Mouse (Mus musculus): ENCODE measurements around the gene AC124108.1. TPM values are rescaled to one million over a fixed set of nuclear protein-coding genes. Genes with fewer than 3 reads are reported as not detected.

Gene AC124108.1
- polyA plus RNA-seq, 1 experiment from 2014 or later: 0.69 TPM

GRCm38 (mm10) chr1:132231470-132232274, 40.4 kb downstream of the AC124108.1 start:
- no peak for ATAC-seq (ENCODE audit: borderline replicate concordance, extremely low read depth, low FRiP score, low TSS enrichment)
- Histone ChIP-seq H3K4me3 (no peak overlapping the region), H3K9ac (no peak overlapping the region), H3K36me3 (no peaks in the 10 kb centered on the region), H3K4me2 (no peak overlapping the region), H3K27me3 (peaks cover 8% of the 10 kb centered on the region; the same call in 1 of the 2 replicates), H3K4me1 (no peaks in the 10 kb centered on the region), H3K27ac (no peak overlapping the region), H3K9me3 (no peaks in the 10 kb centered on the region)
- WGBS: 58% methylated on average over 7 of the region's 7 CpGs

GRCm38 (mm10) chr1:132233566-132233965, 42.3 kb downstream of the AC124108.1 start:
- WGBS: 23% methylated on average over 12 of the region's 12 CpGs
- peaks cover 8% of the 10 kb centered on the region; the same call in 1 of the 2 replicates for H3K27me3 ChIP-seq
- no peak for ATAC-seq (ENCODE audit: borderline replicate concordance, extremely low read depth, low FRiP score, low TSS enrichment)

GRCm38 (mm10) chr1:132234757-132235273, 43.6 kb downstream of the AC124108.1 start:
- no peak overlapping the region for H3K4me3 ChIP-seq
- no peak overlapping the region for H3K27ac ChIP-seq
- H3K9ac ChIP-seq: no peak overlapping the region
- H3K4me2 ChIP-seq: no peak overlapping the region
- no peaks in the 10 kb centered on the region for H3K36me3 ChIP-seq
- peaks cover 8% of the 10 kb centered on the region; the same call in 1 of the 2 replicates for H3K27me3 ChIP-seq
- H3K4me1 ChIP-seq: no peaks in the 10 kb centered on the region
- no peak for ATAC-seq (ENCODE audit: borderline replicate concordance, extremely low read depth, low FRiP score, low TSS enrichment)
- WGBS: 40% methylated on average over 9 of the region's 9 CpGs
- H3K9me3 ChIP-seq: no peaks in the 10 kb centered on the region

More at GRCm38 (mm10) chr1:132233566-132233965, 42.3 kb downstream of the AC124108.1 start:
- Histone ChIP-seq H3K27ac (no peak overlapping the region), H3K4me2 (no peak overlapping the region), H3K9me3 (no peaks in the 10 kb centered on the region), H3K4me1 (no peaks in the 10 kb centered on the region), H3K36me3 (no peaks in the 10 kb centered on the region), H3K9ac (no peak overlapping the region), H3K4me3 (no peak overlapping the region)

GRCm38 (mm10) chr1:132237585-132238159, 46.4 kb downstream of the AC124108.1 start:
- no peaks in the 10 kb centered on the region for H3K36me3 ChIP-seq
- no peak overlapping the region for H3K4me3 ChIP-seq
- no peak overlapping the region for H3K4me2 ChIP-seq
- H3K9ac ChIP-seq: no peak overlapping the region
- 15% methylated on average over 6 of the region's 6 CpGs for WGBS
- H3K27me3 ChIP-seq: peaks cover 8% of the 10 kb centered on the region; the same call in 1 of the 2 replicates
- H3K4me1 ChIP-seq: no peaks in the 10 kb centered on the region
- ATAC-seq (ENCODE audit: borderline replicate concordance, extremely low read depth, low FRiP score, low TSS enrichment): no peak
- H3K27ac ChIP-seq: no peak overlapping the region
- no peaks in the 10 kb centered on the region for H3K9me3 ChIP-seq

GRCm38 (mm10) chr1:132245010-132245409, 53.8 kb downstream of the AC124108.1 start:
- H3K36me3 ChIP-seq: no peaks in the 10 kb centered on the region
- no peak overlapping the region for H3K4me2 ChIP-seq
- H3K27me3 ChIP-seq: 0 out of 2 replicates have a peak, but pooled peaks cover 2% of the 10 kb centered on the region
- no peak for ATAC-seq (ENCODE audit: borderline replicate concordance, extremely low read depth, low FRiP score, low TSS enrichment)
- H3K4me1 ChIP-seq: no peaks in the 10 kb centered on the region
- H3K9ac ChIP-seq: no peak overlapping the region
- no peak overlapping the region for H3K4me3 ChIP-seq
- H3K9me3 ChIP-seq: no peaks in the 10 kb centered on the region
- 54% methylated on average over 5 of the region's 5 CpGs for WGBS
- H3K27ac ChIP-seq: no peak overlapping the region

GRCm38 (mm10) chr1:132246137-132246536, 54.9 kb downstream of the AC124108.1 start:
- WGBS: 36% methylated on average over 6 of the region's 6 CpGs
- no peaks in the 10 kb centered on the region for H3K36me3 ChIP-seq
- H3K9ac ChIP-seq: no peak overlapping the region
- no peaks in the 10 kb centered on the region for H3K9me3 ChIP-seq
- H3K4me3 ChIP-seq: no peak overlapping the region
- no peaks in the 10 kb centered on the region for H3K4me1 ChIP-seq
- no peak for ATAC-seq (ENCODE audit: borderline replicate concordance, extremely low read depth, low FRiP score, low TSS enrichment)
- no peak overlapping the region for H3K4me2 ChIP-seq
- H3K27ac ChIP-seq: no peak overlapping the region
- H3K27me3 ChIP-seq: 0 out of 2 replicates have a peak, but pooled peaks cover 2% of the 10 kb centered on the region

- ATAC-seq (ENCODE audit: borderline replicate concordance, extremely low read depth, low FRiP score, low TSS enrichment): no peak
- H3K4me3 ChIP-seq: no peak overlapping the region
- 90% methylated on average over 4 of the region's 4 CpGs for WGBS
- H3K4me2 ChIP-seq: no peak overlapping the region
- 0 out of 2 replicates have a peak, but pooled peaks cover 2% of the 10 kb centered on the region for H3K27me3 ChIP-seq
- H3K9me3 ChIP-seq: no peaks in the 10 kb centered on the region
- no peaks in the 10 kb centered on the region for H3K36me3 ChIP-seq
- no peak overlapping the region for H3K27ac ChIP-seq
- H3K4me1 ChIP-seq: no peaks in the 10 kb centered on the region
- no peak overlapping the region for H3K9ac ChIP-seq
Measured at GRCm38 (mm10) chr1:132246641-132247040, 55.4 kb downstream of the AC124108.1 start.

- Histone ChIP-seq H3K4me2 (no peak overlapping the region), H3K36me3 (no peaks in the 10 kb centered on the region), H3K9ac (no peak overlapping the region), H3K27ac (no peak overlapping the region), H3K27me3 (no peaks in the 10 kb centered on the region), H3K9me3 (no peaks in the 10 kb centered on the region), H3K4me3 (no peak overlapping the region), H3K4me1 (no peaks in the 10 kb centered on the region)
- 79% methylated on average over 6 of the region's 6 CpGs for WGBS
- no peak for ATAC-seq (ENCODE audit: borderline replicate concordance, extremely low read depth, low FRiP score, low TSS enrichment)
Measured at GRCm38 (mm10) chr1:132254467-132254866, 63.2 kb downstream of the AC124108.1 start.

MicroRNAs within 50 kb of the gene (microRNA counts, 519-probe panel; counts per million panel counts)
- microRNA mmu-miR-135b: 2,432 counts per million, percentile 44 among the panel's probes with 10 or more counts

Small RNA genes within 50 kb of the gene (microRNA-seq; reads per million reads assigned to microRNA genes)
- gene Mir135b: 1,167 reads per million, percentile 76 among the genes with 10 or more reads in this experiment

Other genes with a start within 250 kb of the AC124108.1 start
- 2.3 and 2.7 TPM in 2 replicates for gene Slc45a3, start 228.5 kb upstream of the AC124108.1 start, polyA plus RNA-seq (2015; fragmentation: Nextera tagmentation; extraction: Ambion mirVana)
- 24.2 and 28.6 TPM in 2 replicates for gene Elk4, start 183.8 kb upstream of the AC124108.1 start, polyA plus RNA-seq (2015; fragmentation: Nextera tagmentation; extraction: Ambion mirVana)
- gene Mfsd4a, start 123.4 kb upstream of the AC124108.1 start, polyA plus RNA-seq (2015; fragmentation: Nextera tagmentation; extraction: Ambion mirVana): 15.0 and 16.3 TPM in 2 replicates
- 6.5 and 7.7 TPM in 2 replicates for gene Cdk18, start 51.8 kb upstream of the AC124108.1 start, polyA plus RNA-seq (2015; fragmentation: Nextera tagmentation; extraction: Ambion mirVana)
- gene Lemd1, start within 50 bp of the AC124108.1 start, polyA plus RNA-seq (2015; fragmentation: Nextera tagmentation; extraction: Ambion mirVana): 1.7 and 2.0 TPM in 2 replicates
- not detected in 2 replicates for gene Gm10188, start 38.3 kb downstream of the AC124108.1 start, polyA plus RNA-seq (2015; fragmentation: Nextera tagmentation; extraction: Ambion mirVana)
- gene Klhdc8a, start 107.2 kb downstream of the AC124108.1 start, polyA plus RNA-seq (2015; fragmentation: Nextera tagmentation; extraction: Ambion mirVana): 0.52 and 0.56 TPM in 2 replicates
- gene Nuak2, start 124.7 kb downstream of the AC124108.1 start, polyA plus RNA-seq (2015; fragmentation: Nextera tagmentation; extraction: Ambion mirVana): 19.5 and 21.1 TPM in 2 replicates
- gene Tmcc2, start 199.8 kb downstream of the AC124108.1 start, polyA plus RNA-seq (2015; fragmentation: Nextera tagmentation; extraction: Ambion mirVana): 10.7 and 13.2 TPM in 2 replicates
- gene Dstyk, start 226.1 kb downstream of the AC124108.1 start, polyA plus RNA-seq (2015; fragmentation: Nextera tagmentation; extraction: Ambion mirVana): 14.5 and 15.4 TPM in 2 replicates

Measured in lung, embryonic 15.5 days (tissue).